Mouse (Mus musculus): ENCODE results near the gene Tmem242.

Gene Tmem242

GRCm38 (mm10) chr17:5377151-5377929 is 62.7 kb downstream of the Tmem242 start:
- DNase-seq (ENCODE audit: low spot score) = no peak

- DNase-seq (ENCODE audit: low spot score) = no peak
Observed at GRCm38 (mm10) chr17:5372951-5373350, 67.1 kb downstream of the Tmem242 start.

GRCm38 (mm10) chr17:5371521-5371920 is 68.5 kb downstream of the Tmem242 start:
- DNase-seq (ENCODE audit: low spot score) = no peak

- DNase-seq (ENCODE audit: low spot score) = no peak
Observed at GRCm38 (mm10) chr17:5371032-5371431, 69.0 kb downstream of the Tmem242 start.

GRCm38 (mm10) chr17:5365992-5366398 is 74.1 kb downstream of the Tmem242 start:
- no peak for DNase-seq (ENCODE audit: low spot score)

Data from urinary bladder, postnatal 10 days (tissue).